Mouse (Mus musculus): ENCODE measurements around the gene Abi3. TPM values are rescaled to one million over a fixed set of nuclear protein-coding genes. Genes with fewer than 3 reads are reported as not detected.

Abi3 gene
- total RNA-seq, 4 experiments from 2014 or later = 5.9 to 21.5 (median 10.1) TPM

GRCm38 (mm10) chr11:95789451-95789891, 52.8 kb downstream of the Abi3 start:
- no peak for DNase-seq (ENCODE audit: low spot score in 2 of 2)

- no peak for DNase-seq (ENCODE audit: low spot score in 2 of 2)
These were observed 55.8 kb downstream of the Abi3 start for GRCm38 (mm10) chr11:95786511-95786910.

GRCm38 (mm10) chr11:95785675-95786074, 56.6 kb downstream of the Abi3 start:
- DNase-seq (ENCODE audit: low spot score in 2 of 2) = no peak

GRCm38 (mm10) chr11:95783958-95784357, 58.3 kb downstream of the Abi3 start:
- DNase-seq (ENCODE audit: low spot score in 2 of 2) = no peak

- DNase-seq (ENCODE audit: low spot score in 2 of 2) = no peak
These were observed 58.8 kb downstream of the Abi3 start for GRCm38 (mm10) chr11:95783457-95783856.

GRCm38 (mm10) chr11:95781557-95781956, 60.7 kb downstream of the Abi3 start:
- no peak for DNase-seq (ENCODE audit: low spot score in 2 of 2)

- no peak for DNase-seq (ENCODE audit: low spot score in 2 of 2)
These were observed 61.8 kb downstream of the Abi3 start for GRCm38 (mm10) chr11:95780480-95780879.

Other genes with a start within 250 kb of the Abi3 start
- gene Phb, start 175.5 kb downstream of the Abi3 start, total RNA-seq (2022) = 100 to 1,000 TPM in 2 of 4 experiments, 10 to 100 TPM in 2; 83.8 to 107 (median 94.7) TPM
- gene Zfp652, start 129.8 kb downstream of the Abi3 start, total RNA-seq (2022) = 10 to 100 TPM; 42.2 to 44.9 (median 43.6) TPM
- gene B130006D01Rik, start 118.9 kb downstream of the Abi3 start, total RNA-seq (2022) = 1 to 10 TPM; 1.2 to 1.4 (median 1.3) TPM
- gene Phospho1, start 18.0 kb downstream of the Abi3 start, total RNA-seq (2022) = 10 to 100 TPM; 60.8 to 75.0 (median 67.2) TPM
- 10 to 100 TPM in 1 of 4 experiments, 1 to 10 TPM in 3; 2.3 to 14.5 (median 5.2) TPM for gene Gngt2, start 5.3 kb downstream of the Abi3 start, total RNA-seq (2022)
- gene B4galnt2, start 72.4 kb upstream of the Abi3 start, total RNA-seq (2022) = not detected
- under 1 TPM in 1 of 4 experiments, not detected in 3; 0.20 TPM for gene Igf2bp1, start 163.5 kb upstream of the Abi3 start, total RNA-seq (2022)
- gene Gip, start 182.1 kb upstream of the Abi3 start, total RNA-seq (2022) = not detected
- gene Snf8, start 192.4 kb upstream of the Abi3 start, total RNA-seq (2022) = 100 to 1,000 TPM in 3 of 4 experiments, 10 to 100 TPM in 1; 98.4 to 106 (median 103) TPM
- 10 to 100 TPM; 53.6 to 60.5 (median 59.8) TPM for gene Ube2z, start 222.9 kb upstream of the Abi3 start, total RNA-seq (2022)
- gene Atp5g1, start 233.2 kb upstream of the Abi3 start, total RNA-seq (2022) = 100 to 1,000 TPM; 354 to 394 (median 374) TPM

Data from left cerebral cortex, adult 8-10 months (tissue).